Mouse (Mus musculus) right cerebral cortex, postnatal 4 days (tissue): ENCODE measurements around the gene Wfdc17.
A peak's percentile ranks its signal among the peaks of the same experiment; 100 is the strongest.

Experiments
- DNase-seq: peaks from one replicate; pipeline ENCODE4 v3.0.0-alpha.2; 2022

Gene Wfdc17

GRCm38 (mm10) chr11:83741841-83742240, 38.0 kb downstream of the Wfdc17 start:
- no peak for DNase-seq

DNA sequence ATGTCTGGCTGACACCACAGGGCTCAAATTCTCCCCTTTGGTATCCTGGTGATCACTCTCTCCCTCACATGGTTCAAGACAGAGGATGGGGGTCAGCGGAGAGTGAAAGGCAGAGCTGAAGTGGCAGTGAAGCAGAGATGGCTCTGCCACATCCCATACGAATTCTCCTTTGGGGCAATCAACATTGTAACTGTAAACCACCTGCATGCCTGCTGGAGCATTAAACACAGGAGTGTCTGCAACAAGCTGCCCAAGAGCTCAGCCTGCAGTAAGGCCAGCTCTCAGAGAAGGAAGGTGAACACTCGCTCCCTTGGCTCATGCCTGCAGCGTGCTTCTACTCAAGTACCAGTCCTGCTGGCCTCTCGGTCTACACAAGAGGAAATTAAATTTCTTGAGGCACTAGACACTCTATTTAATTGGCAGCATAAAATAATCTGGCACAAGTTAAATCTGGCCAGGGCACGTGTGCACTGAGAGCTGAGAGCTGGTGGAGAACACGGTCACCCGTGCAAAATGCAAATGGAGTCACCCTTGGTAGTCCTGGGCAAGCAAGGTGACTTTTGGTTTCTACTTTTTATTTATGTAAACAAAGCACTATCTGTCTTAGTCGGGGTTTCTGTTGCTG, 39.1 kb downstream of the Wfdc17 start:
- no peak for DNase-seq

DNA sequence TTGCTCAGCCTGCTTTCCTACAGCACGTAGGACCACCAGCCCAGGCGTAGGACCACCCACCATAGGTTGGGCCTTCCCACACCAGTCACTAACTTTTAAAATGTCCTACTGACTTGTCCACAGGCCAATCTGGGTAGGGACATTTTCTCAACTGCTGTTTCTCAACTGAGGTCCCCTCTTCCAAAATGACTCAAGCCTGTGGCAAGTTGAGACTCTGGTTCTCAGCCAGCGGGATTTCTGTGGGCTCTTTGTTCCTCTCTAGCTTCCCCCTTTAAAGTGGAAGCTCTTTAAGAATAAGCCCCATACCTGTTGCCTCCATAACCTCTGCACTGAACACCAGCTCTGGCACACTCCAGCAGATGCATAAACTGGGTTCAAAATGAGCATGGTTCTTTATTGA, 39.7 kb downstream of the Wfdc17 start:
- DNase-seq = no peak

DNA sequence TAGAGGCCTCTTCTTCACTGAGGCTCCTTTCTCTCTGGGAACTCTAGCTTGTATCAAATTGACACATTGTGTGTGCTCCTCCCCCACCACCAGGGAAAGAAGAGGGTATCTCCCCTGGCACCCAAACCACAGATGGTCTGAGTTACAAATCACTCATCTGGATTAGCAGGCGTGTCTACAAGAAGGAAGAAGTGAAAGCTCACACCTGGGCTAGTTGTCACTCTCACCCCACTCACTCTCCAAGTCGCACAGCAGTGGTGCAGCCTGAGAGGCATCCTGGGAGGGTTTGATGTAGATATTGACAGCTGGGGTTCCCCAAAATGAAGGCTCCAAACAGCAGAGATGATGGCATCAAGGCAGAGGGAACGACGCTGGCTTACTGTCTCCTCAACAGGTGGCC, 42.4 kb downstream of the Wfdc17 start:
- DNase-seq = no peak

GRCm38 (mm10) chr11:83746681-83747080, 42.9 kb downstream of the Wfdc17 start, which contains the start of gene Wfdc21:
Gene Wfdc21 (plus strand): TSS chr11:83746940.
- no peak for DNase-seq

- DNase-seq = no peak
Observed at GRCm38 (mm10) chr11:83747376-83748265, 43.8 kb downstream of the Wfdc17 start.

- peak; percentile 93 for DNase-seq
Observed at GRCm38 (mm10) chr11:83753581-83754181, 49.9 kb downstream of the Wfdc17 start, which contains the start of gene Heatr6. Gene Heatr6 (plus strand): TSS chr11:83753696.

DNA sequence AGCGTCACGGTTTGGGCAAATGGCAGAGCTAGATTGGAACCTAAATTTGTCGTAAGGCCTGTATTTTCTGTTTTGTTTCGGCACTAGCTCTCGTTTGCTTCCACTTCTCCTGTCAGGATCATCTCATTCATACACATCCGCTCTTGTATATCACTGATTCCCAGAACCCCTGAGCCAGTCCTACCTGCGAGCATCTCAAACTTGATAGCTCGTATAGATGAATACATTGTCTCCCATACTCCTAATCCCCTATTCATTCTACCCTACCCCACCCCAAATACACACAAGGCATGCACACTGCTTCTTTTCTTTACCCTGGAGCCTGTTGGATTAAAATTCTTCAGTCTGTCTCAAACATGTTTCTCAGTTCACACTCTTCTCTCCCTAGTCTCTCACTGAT, 50.4 kb downstream of the Wfdc17 start:
- DNase-seq = no peak
